Mouse (Mus musculus): ENCODE data around the gene Hist1h2ag. TPM values are rescaled to one million over a fixed set of nuclear protein-coding genes. Genes with fewer than 3 reads are reported as not detected.

Gene Hist1h2ag
- polyA plus RNA-seq, 1 experiment, result 149 TPM

GRCm38 (mm10) chr13:22001823-22002222 is 40.9 kb downstream of the Hist1h2ag start:
- 0% methylated on average over 5 of the region's 5 CpGs for WGBS

GRCm38 (mm10) chr13:22001346-22001745 is 41.4 kb downstream of the Hist1h2ag start:
- peaks cover 9% of the 10 kb centered on the region for H3K27me3 ChIP-seq (ENCODE audit: control insufficient read depth, insufficient read depth, low read length)
- no peak overlapping the region for H3K4me3 ChIP-seq (ENCODE audit: control insufficient read depth, insufficient read depth, low read length)
- DNase-seq, result no peak
- no peak overlapping the region for H3K27ac ChIP-seq (ENCODE audit: control insufficient read depth, insufficient read depth, low read length)
- H3K4me1 ChIP-seq (replicated peaks; ENCODE audit: control insufficient read depth, insufficient read depth, low read length), result peaks cover 14% of the 10 kb centered on the region
- TF ChIP-seq CTCF (IDR thresholded peaks at IDR 0.05; ENCODE audit: borderline replicate concordance, control insufficient read depth, extremely low read depth, insufficient read depth, low read length, poor library complexity) (no peak), POLR2A (IDR thresholded peaks at IDR 0.05; ENCODE audit: control insufficient read depth, extremely low read depth, insufficient read depth, low read length, poor library complexity) (no peak)
- H3K36me3 ChIP-seq (ENCODE audit: control insufficient read depth, insufficient read depth, low read length), result no peaks in the 10 kb centered on the region
- 26% methylated on average over 2 of the region's 2 CpGs for WGBS

More at GRCm38 (mm10) chr13:22001823-22002222, 40.9 kb downstream of the Hist1h2ag start:
- Histone ChIP-seq H3K4me3 (ENCODE audit: control insufficient read depth, insufficient read depth, low read length) (no peak overlapping the region), H3K27ac (ENCODE audit: control insufficient read depth, insufficient read depth, low read length) (no peak overlapping the region), H3K36me3 (ENCODE audit: control insufficient read depth, insufficient read depth, low read length) (no peaks in the 10 kb centered on the region), H3K4me1 (replicated peaks; ENCODE audit: control insufficient read depth, insufficient read depth, low read length) (peaks cover 19% of the 10 kb centered on the region), H3K27me3 (ENCODE audit: control insufficient read depth, insufficient read depth, low read length) (peaks cover 9% of the 10 kb centered on the region)
- DNase-seq, result no peak
- TF ChIP-seq CTCF (IDR thresholded peaks at IDR 0.05; ENCODE audit: borderline replicate concordance, control insufficient read depth, extremely low read depth, insufficient read depth, low read length, poor library complexity) (no peak), POLR2A (IDR thresholded peaks at IDR 0.05; ENCODE audit: control insufficient read depth, extremely low read depth, insufficient read depth, low read length, poor library complexity) (no peak)

- DNase-seq, result no peak
- WGBS, result 90% methylated on average over 4 of the region's 4 CpGs
- Histone ChIP-seq H3K27me3 (ENCODE audit: control insufficient read depth, insufficient read depth, low read length) (peaks cover 15% of the 10 kb centered on the region), H3K4me3 (ENCODE audit: control insufficient read depth, insufficient read depth, low read length) (no peak overlapping the region), H3K4me1 (replicated peaks; ENCODE audit: control insufficient read depth, insufficient read depth, low read length) (peaks cover 14% of the 10 kb centered on the region), H3K36me3 (ENCODE audit: control insufficient read depth, insufficient read depth, low read length) (no peaks in the 10 kb centered on the region), H3K27ac (ENCODE audit: control insufficient read depth, insufficient read depth, low read length) (no peak overlapping the region)
- no peak for TF ChIP-seq POLR2A (IDR thresholded peaks at IDR 0.05; ENCODE audit: control insufficient read depth, extremely low read depth, insufficient read depth, low read length, poor library complexity)
- no peak for TF ChIP-seq CTCF (IDR thresholded peaks at IDR 0.05; ENCODE audit: borderline replicate concordance, control insufficient read depth, extremely low read depth, insufficient read depth, low read length, poor library complexity)
Observed at GRCm38 (mm10) chr13:21999147-21999546, 43.6 kb downstream of the Hist1h2ag start.

- Histone ChIP-seq H3K36me3 (ENCODE audit: control insufficient read depth, insufficient read depth, low read length) (no peaks in the 10 kb centered on the region), H3K4me3 (ENCODE audit: control insufficient read depth, insufficient read depth, low read length) (no peak overlapping the region), H3K27ac (ENCODE audit: control insufficient read depth, insufficient read depth, low read length) (no peak overlapping the region), H3K27me3 (ENCODE audit: control insufficient read depth, insufficient read depth, low read length) (peaks cover 15% of the 10 kb centered on the region), H3K4me1 (replicated peaks; ENCODE audit: control insufficient read depth, insufficient read depth, low read length) (peaks cover 14% of the 10 kb centered on the region)
- 65% methylated on average over 3 of the region's 3 CpGs for WGBS
- no peak for DNase-seq
- TF ChIP-seq POLR2A (IDR thresholded peaks at IDR 0.05; ENCODE audit: control insufficient read depth, extremely low read depth, insufficient read depth, low read length, poor library complexity) (no peak), CTCF (IDR thresholded peaks at IDR 0.05; ENCODE audit: borderline replicate concordance, control insufficient read depth, extremely low read depth, insufficient read depth, low read length, poor library complexity) (no peak)
Observed at GRCm38 (mm10) chr13:21998412-21998811, 44.3 kb downstream of the Hist1h2ag start.

- no peak for DNase-seq
- 41% methylated on average over 4 of the region's 4 CpGs for WGBS
- Histone ChIP-seq H3K4me1 (replicated peaks; ENCODE audit: control insufficient read depth, insufficient read depth, low read length) (peaks cover 14% of the 10 kb centered on the region), H3K4me3 (ENCODE audit: control insufficient read depth, insufficient read depth, low read length) (no peak overlapping the region), H3K36me3 (ENCODE audit: control insufficient read depth, insufficient read depth, low read length) (no peaks in the 10 kb centered on the region), H3K27me3 (ENCODE audit: control insufficient read depth, insufficient read depth, low read length) (peaks cover 15% of the 10 kb centered on the region), H3K27ac (ENCODE audit: control insufficient read depth, insufficient read depth, low read length) (no peak overlapping the region)
- TF ChIP-seq CTCF (IDR thresholded peaks at IDR 0.05; ENCODE audit: borderline replicate concordance, control insufficient read depth, extremely low read depth, insufficient read depth, low read length, poor library complexity) (no peak), POLR2A (IDR thresholded peaks at IDR 0.05; ENCODE audit: control insufficient read depth, extremely low read depth, insufficient read depth, low read length, poor library complexity) (no peak)
Observed at GRCm38 (mm10) chr13:21997821-21998220, 44.9 kb downstream of the Hist1h2ag start.

- Histone ChIP-seq H3K4me1 (replicated peaks; ENCODE audit: control insufficient read depth, insufficient read depth, low read length) (peaks cover 14% of the 10 kb centered on the region), H3K27ac (ENCODE audit: control insufficient read depth, insufficient read depth, low read length) (no peak overlapping the region), H3K4me3 (ENCODE audit: control insufficient read depth, insufficient read depth, low read length) (no peak overlapping the region), H3K36me3 (ENCODE audit: control insufficient read depth, insufficient read depth, low read length) (no peaks in the 10 kb centered on the region), H3K27me3 (ENCODE audit: control insufficient read depth, insufficient read depth, low read length) (peaks cover 15% of the 10 kb centered on the region)
- no peak for DNase-seq
- TF ChIP-seq CTCF (IDR thresholded peaks at IDR 0.05; ENCODE audit: borderline replicate concordance, control insufficient read depth, extremely low read depth, insufficient read depth, low read length, poor library complexity), result no peak
- no peak for TF ChIP-seq POLR2A (IDR thresholded peaks at IDR 0.05; ENCODE audit: control insufficient read depth, extremely low read depth, insufficient read depth, low read length, poor library complexity)
- WGBS, result 33% methylated on average over 21 of the region's 21 CpGs
Observed at GRCm38 (mm10) chr13:21997201-21997820, 45.4 kb downstream of the Hist1h2ag start.

GRCm38 (mm10) chr13:21996840-21997185 is 45.9 kb downstream of the Hist1h2ag start:
- no peak for DNase-seq
- no peak for TF ChIP-seq CTCF (IDR thresholded peaks at IDR 0.05; ENCODE audit: borderline replicate concordance, control insufficient read depth, extremely low read depth, insufficient read depth, low read length, poor library complexity)
- no peak for TF ChIP-seq POLR2A (IDR thresholded peaks at IDR 0.05; ENCODE audit: control insufficient read depth, extremely low read depth, insufficient read depth, low read length, poor library complexity)
- H3K27ac ChIP-seq (ENCODE audit: control insufficient read depth, insufficient read depth, low read length), result no peak overlapping the region
- H3K36me3 ChIP-seq (ENCODE audit: control insufficient read depth, insufficient read depth, low read length), result no peaks in the 10 kb centered on the region
- peaks cover 15% of the 10 kb centered on the region for H3K27me3 ChIP-seq (ENCODE audit: control insufficient read depth, insufficient read depth, low read length)
- 22% methylated on average over 13 of the region's 13 CpGs for WGBS
- peaks cover 12% of the 10 kb centered on the region for H3K4me1 ChIP-seq (replicated peaks; ENCODE audit: control insufficient read depth, insufficient read depth, low read length)
- no peak overlapping the region for H3K4me3 ChIP-seq (ENCODE audit: control insufficient read depth, insufficient read depth, low read length)

All from thymus, adult 2 months (tissue).